Mouse (Mus musculus) embryonic fibroblast, embryonic 13.5 days (primary cell): ENCODE data around the gene Pmfbp1.

Experiments used
- CTCF ChIP-seq: IDR thresholded peaks from 2 replicates; pipeline ENCODE4 v1.5.1; 2011; ENCODE audit warnings: mild to moderate bottlenecking, control low read depth, low read length, moderate library complexity, borderline replicate concordance; ENCODE audit not compliant: insufficient read depth
- POLR2A ChIP-seq: IDR thresholded peaks from 2 replicates; pipeline ENCODE4 v1.6.1; 2011; ENCODE audit warnings: low read depth, mild to moderate bottlenecking, control low read depth, low read length, moderate library complexity

- no peak for TF ChIP-seq POLR2A
- TF ChIP-seq CTCF: no peak
Observed at GRCm38 (mm10) chr8:109542748-109543519, 49.1 kb downstream of the Pmfbp1 start.
